Mouse (Mus musculus): ENCODE results near the gene Ube2o.
"Not testable (repeated sequence)": the region's sequence is repeated elsewhere in the genome, so short reads cannot be mapped to it uniquely, and the experiment has no call there.

The Ube2o gene

GRCm38 (mm10) chr11:116615735-116616437, 34.6 kb upstream of the Ube2o start:
- no peak for DNase-seq (ENCODE audit: low spot score)

GRCm38 (mm10) chr11:116613234-116613633, 32.0 kb upstream of the Ube2o start:
- no peak for DNase-seq (ENCODE audit: low spot score)

- no peak for DNase-seq (ENCODE audit: low spot score)
These were observed 31.3 kb upstream of the Ube2o start for GRCm38 (mm10) chr11:116612554-116612953.

- no peak for DNase-seq (ENCODE audit: low spot score)
These were observed 30.6 kb upstream of the Ube2o start for GRCm38 (mm10) chr11:116611883-116612282.

- not testable (repeated sequence) for DNase-seq (ENCODE audit: low spot score)
These were observed 29.9 kb upstream of the Ube2o start for GRCm38 (mm10) chr11:116611168-116611567.

- no peak for DNase-seq (ENCODE audit: low spot score)
These were observed 28.9 kb upstream of the Ube2o start for GRCm38 (mm10) chr11:116609965-116610630.

GRCm38 (mm10) chr11:116607717-116608116, 26.5 kb upstream of the Ube2o start:
- DNase-seq (ENCODE audit: low spot score), result no peak

- DNase-seq (ENCODE audit: low spot score), result no peak
These were observed 22.9 kb upstream of the Ube2o start for GRCm38 (mm10) chr11:116604097-116604496.

GRCm38 (mm10) chr11:116603339-116603738, 22.1 kb upstream of the Ube2o start:
- DNase-seq (ENCODE audit: low spot score), result no peak

GRCm38 (mm10) chr11:116602043-116602442, 20.8 kb upstream of the Ube2o start:
- no peak for DNase-seq (ENCODE audit: low spot score)

- DNase-seq (ENCODE audit: low spot score), result no peak
These were observed 19.9 kb upstream of the Ube2o start for GRCm38 (mm10) chr11:116601166-116601565.

GRCm38 (mm10) chr11:116599230-116599629, 18.0 kb upstream of the Ube2o start:
- DNase-seq (ENCODE audit: low spot score), result no peak

- no peak for DNase-seq (ENCODE audit: low spot score)
These were observed 16.9 kb upstream of the Ube2o start for GRCm38 (mm10) chr11:116598193-116598592.

GRCm38 (mm10) chr11:116596766-116597165, 15.5 kb upstream of the Ube2o start:
- no peak for DNase-seq (ENCODE audit: low spot score)

- no peak for DNase-seq (ENCODE audit: low spot score)
These were observed 12.1 kb upstream of the Ube2o start for GRCm38 (mm10) chr11:116593345-116593744.

- DNase-seq (ENCODE audit: low spot score), result peak; percentile 98
These were observed 11.2 kb upstream of the Ube2o start for GRCm38 (mm10) chr11:116592428-116592827.

- no peak for DNase-seq (ENCODE audit: low spot score)
These were observed 10.4 kb upstream of the Ube2o start for GRCm38 (mm10) chr11:116591621-116592020.

GRCm38 (mm10) chr11:116589574-116589973, 8.3 kb upstream of the Ube2o start:
- DNase-seq (ENCODE audit: low spot score), result no peak

GRCm38 (mm10) chr11:116589020-116589531, 7.8 kb upstream of the Ube2o start:
- no peak for DNase-seq (ENCODE audit: low spot score)

- peak; percentile 52 for DNase-seq (ENCODE audit: low spot score)
These were observed 5.8 kb upstream of the Ube2o start for GRCm38 (mm10) chr11:116586801-116587631.

- DNase-seq (ENCODE audit: low spot score), result no peak
These were observed 5.1 kb upstream of the Ube2o start, which contains the start of gene Aanat for GRCm38 (mm10) chr11:116586310-116586709. Aanat (plus strand) TSS chr11:116586432.

GRCm38 (mm10) chr11:116585682-116586081, 4.4 kb upstream of the Ube2o start:
- DNase-seq (ENCODE audit: low spot score), result no peak

All from ovary, postnatal 10 days (tissue).